Mouse (Mus musculus) c-Kit-positive CD71-positive TER-119-positive erythroid progenitor cells, embryonic 14.5 days (primary cell): ENCODE data around the gene Arap2.

ENCODE experiments used
- DNase-seq: peaks from one replicate; pipeline ENCODE4 v3.0.0-alpha.2; 2013; ENCODE audit warnings: low spot score

Arap2 gene

GRCm38 (mm10) chr5:62765784-62766701 lies at the start of gene Arap2:
Gene Arap2 (minus strand): TSS chr5:62766159.
- DNase-seq, result peak; percentile 2

DNA sequence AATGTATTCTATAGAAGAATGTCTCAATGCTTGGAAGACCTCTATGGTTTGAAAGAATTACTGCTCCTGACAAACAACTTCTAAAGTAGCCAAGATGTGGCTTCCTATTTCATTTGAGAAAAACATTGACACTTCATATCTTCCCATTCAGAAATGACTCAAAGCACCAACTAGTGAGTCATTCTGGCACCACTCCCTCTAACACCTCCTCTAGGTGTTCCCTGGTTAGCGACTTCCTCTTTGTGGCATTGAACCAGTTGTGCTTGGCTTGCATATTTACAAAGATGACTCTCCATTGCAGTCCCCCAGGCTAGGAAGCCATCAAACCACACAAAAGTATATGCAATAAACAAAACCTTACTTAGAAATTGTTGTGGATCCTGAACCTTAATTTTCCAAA lies 49.8 kb upstream of the Arap2 start:
- no peak for DNase-seq

GRCm38 (mm10) chr5:62814072-62814414 lies 48.1 kb upstream of the Arap2 start:
- DNase-seq, result no peak

DNA sequence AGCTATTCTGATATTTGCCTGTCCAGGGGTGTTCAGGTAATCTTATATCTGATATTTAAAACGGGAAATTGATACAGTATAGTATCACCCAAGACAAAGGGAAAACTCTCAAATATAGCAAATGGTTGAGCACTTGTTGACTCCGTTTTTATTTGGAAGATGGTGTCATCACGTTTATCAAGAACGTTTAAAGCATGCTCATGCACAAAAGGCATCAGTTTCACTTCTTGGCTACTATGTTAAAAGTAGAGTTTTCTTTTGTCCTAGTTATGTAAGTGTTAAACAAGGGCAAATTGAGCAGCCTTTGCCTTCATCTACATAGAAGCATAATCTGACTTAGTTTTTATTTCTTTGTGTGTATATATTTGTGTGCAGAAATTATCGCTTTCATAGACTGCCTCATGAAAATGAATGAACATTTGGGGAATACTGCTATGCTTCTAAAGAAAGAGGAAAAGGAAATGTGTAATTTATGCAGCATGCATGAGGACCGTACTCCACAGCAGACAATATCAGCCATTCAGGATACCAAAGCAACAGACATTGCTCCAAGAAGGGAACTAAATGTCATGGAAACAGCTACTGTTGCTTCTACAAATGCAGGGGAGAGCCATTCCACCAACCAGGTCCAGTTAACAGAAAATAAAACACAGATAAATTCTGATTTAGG lies 47.6 kb upstream of the Arap2 start, which contains the start of gene Dthd1:
TSS of gene Dthd1 (plus strand) at position 422 of the 670 bp plus-strand sequence.
- DNase-seq, result no peak

DNA sequence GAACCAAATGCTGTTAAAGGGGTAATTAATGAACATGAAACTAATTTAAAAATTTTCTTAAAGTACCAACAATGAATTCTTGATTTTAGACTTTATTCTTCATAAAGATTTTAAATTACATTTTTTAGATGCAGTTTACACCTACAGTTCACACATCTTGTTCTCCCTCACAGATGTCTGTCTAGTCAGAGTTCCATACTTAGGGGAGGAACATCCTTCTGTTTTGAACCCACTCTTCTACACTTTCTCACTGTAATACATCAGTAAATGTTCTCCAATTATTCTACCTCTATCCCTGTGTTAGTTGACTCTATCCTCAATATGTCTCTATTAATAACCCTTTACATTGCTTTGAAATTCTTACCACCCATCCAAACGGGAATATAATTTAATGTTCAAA lies 26.8 kb upstream of the Arap2 start:
- no peak for DNase-seq

GRCm38 (mm10) chr5:62790921-62791564 lies 25.1 kb upstream of the Arap2 start:
- no peak for DNase-seq

GRCm38 (mm10) chr5:62786809-62787208 lies 20.9 kb upstream of the Arap2 start:
- no peak for DNase-seq

DNA sequence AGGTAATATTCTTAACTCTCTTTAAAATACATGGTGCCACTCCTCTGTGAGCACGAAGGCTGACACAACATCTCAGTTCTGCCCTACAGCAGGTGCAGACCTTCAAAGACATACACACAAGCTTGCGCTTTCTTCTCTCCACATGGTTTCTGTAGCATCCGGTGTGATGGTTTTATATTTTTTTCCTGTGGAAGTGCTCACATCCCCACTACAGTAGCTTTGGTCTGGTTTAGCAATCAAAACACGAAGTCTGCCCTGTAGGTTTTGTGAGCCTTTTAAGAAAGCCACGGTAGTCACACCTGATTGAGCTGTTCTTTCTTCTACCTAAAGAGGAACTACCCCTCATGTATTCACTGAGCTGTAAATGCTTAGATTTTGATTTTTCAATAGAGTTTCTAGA lies 12.7 kb upstream of the Arap2 start:
- no peak for DNase-seq

DNA sequence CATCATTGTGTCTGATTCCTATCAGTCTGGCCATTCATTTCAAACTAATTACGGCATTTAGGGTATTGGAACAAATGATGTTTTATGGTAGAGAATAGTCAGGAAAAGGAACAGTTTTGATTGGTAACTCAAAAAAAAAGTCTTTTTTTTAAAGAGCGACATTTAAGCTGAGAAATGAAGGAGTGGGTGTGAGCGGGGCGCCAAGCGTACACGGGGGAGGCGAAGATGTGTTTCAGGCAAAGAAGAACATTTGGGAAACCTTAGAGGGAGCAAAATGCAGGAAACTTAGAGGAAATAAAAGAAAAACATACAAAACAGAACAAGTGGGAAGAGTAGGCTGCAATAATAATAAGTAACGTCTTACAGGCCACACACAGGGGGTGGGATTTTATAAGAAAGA lies 11.8 kb upstream of the Arap2 start:
- DNase-seq, result no peak

GRCm38 (mm10) chr5:62771775-62772599 lies 6.0 kb upstream of the Arap2 start:
- DNase-seq, result no peak

- DNase-seq, result no peak
These were observed 538 bp downstream of the Arap2 start for GRCm38 (mm10) chr5:62765459-62765783.

- no peak for DNase-seq
These were observed 1.8 kb downstream of the Arap2 start for GRCm38 (mm10) chr5:62764161-62764560.

DNA sequence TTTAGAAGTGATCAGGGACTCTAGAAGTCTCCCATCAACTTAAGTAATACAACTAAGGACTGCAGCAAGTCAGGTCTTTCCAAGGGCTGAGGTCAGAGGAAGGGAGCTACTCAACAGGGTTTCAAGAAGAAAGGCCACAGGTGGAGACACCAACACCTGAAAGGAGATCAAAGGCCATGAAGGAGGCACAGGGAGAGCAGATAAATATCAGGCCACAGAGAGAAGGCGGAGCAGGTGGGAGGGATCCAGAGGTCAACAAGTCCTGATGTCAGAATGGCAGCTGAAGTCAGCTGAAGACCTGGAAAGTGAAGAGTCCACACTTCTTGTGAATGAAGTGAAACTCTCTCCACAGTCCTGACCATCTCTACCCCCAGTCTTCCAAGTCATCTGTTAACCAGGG lies 2.9 kb downstream of the Arap2 start:
- no peak for DNase-seq

- DNase-seq, result no peak
These were observed 3.5 kb downstream of the Arap2 start for GRCm38 (mm10) chr5:62762298-62762960.

- no peak for DNase-seq
These were observed 5.0 kb downstream of the Arap2 start for GRCm38 (mm10) chr5:62760791-62761504.

- no peak for DNase-seq
These were observed 10.0 kb downstream of the Arap2 start for GRCm38 (mm10) chr5:62755808-62756527.

DNA sequence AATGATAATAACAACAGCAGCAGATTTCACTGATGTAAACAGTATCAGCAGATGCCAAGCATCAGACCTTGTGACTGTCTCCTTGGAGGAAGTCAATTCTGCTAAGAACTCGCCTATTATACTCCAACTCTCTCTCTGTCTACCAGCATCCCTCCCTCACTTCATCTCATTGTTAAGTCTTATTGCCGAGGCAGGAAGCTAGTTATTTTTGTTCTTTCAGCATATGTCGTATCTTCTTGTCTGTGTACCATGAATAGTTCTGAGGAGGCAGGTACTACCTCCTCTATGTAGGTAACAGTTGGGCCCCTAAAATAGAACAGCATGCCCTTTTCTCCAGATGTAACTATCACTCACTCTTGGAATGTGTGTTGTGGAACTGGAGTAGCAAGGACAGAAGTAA lies 13.0 kb downstream of the Arap2 start:
- no peak for DNase-seq

GRCm38 (mm10) chr5:62751692-62752091 lies 14.3 kb downstream of the Arap2 start:
- no peak for DNase-seq

- DNase-seq, result no peak
These were observed 17.8 kb downstream of the Arap2 start for GRCm38 (mm10) chr5:62748168-62748567.

DNA sequence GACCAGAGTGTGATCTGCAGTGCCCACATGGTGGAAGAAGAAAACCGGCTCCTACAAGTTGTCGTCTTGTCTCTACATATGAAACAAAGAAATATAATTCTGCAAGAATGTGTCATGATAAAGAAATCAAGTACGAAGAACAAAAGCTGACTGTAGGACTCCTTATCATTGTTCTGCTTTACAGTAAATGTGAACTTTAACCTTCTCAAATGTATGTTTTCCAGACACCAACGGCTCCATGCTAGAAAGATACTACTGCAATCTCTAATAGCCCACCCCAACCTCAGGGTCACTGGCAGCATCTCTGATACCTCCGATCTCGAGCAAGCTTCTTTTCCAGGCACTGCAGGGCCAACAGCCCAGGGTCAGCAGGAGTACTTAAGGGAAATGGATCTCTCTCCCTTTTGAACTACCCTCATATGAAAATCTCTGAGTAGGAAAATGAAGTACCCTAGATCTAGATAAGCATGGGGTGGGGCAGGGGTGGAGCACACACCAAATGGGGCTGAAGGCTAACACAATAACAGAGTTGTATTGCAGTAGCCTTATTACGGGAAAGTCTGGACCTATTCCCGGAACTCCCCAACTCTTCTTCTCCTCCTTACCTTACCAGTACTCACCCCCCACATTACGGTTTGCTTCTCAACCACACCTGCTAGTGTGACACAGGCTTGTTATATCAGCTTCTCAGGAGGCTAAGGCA lies 22.6 kb downstream of the Arap2 start:
- DNase-seq, result no peak
